In the genomic region with DNA sequence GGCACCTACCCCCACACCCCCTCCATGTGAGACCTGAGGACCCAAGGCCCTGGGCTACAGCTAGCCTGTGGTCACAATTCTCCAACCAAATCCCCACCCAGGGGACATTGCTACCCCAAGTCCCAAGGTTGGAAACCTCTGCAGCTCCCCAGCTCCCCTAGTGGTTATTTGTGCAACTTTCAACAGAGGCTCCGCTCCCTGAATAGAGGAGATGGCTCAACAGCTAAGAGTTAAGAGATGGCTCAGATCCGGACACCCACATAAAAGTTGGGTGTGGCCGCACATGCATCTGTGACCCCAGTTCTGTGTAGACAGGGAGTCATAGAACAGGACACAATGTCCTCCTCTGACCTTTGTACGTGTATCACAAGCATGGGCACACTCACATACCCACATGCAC, we compare ENCODE assay signal across 9 mouse cellular contexts. TPM values are rescaled to one million over a fixed set of nuclear protein-coding genes. Genes with fewer than 3 reads are reported as not detected.
DNase-seq lines count a peak whose midpoint lies in the region; ATAC-seq and TF ChIP-seq lines count a peak whose summit lies in the region.
"Had no signal": no experiment of that assay in that cellular context is flagged by ENCODE, and none has a peak within 500 bp of the region (broad histone marks: within the 10 kb centered on the region; RNA-seq: fewer than 3 reads in every experiment).

No protein-coding gene starts in this region.

- no peak overlapping the region for H3K4me2 ChIP-seq in heart, postnatal 0 days (ENCODE audit: low read depth, low read length)
- H3K4me2 ChIP-seq in heart, embryonic 12.5 days = no peak overlapping the region
- H3K4me2 ChIP-seq in liver, embryonic 15.5 days = 0 out of 2 replicates have a peak overlapping the region, but pooled peaks have one; percentile 19
- H3K4me2 ChIP-seq: limb, embryonic 12.5 days had no signal

- H3K9me3 ChIP-seq in heart, postnatal 0 days (replicated peaks; ENCODE audit: control insufficient read depth, low read length) = no peaks in the 10 kb centered on the region
- H3K9me3 ChIP-seq in heart, embryonic 12.5 days (replicated peaks) = no peaks in the 10 kb centered on the region
- H3K9me3 ChIP-seq in liver, embryonic 15.5 days (replicated peaks) = no peaks in the 10 kb centered on the region
- H3K9me3 ChIP-seq: limb, embryonic 12.5 days had no signal

- no peak for DNase-seq in heart, postnatal 0 days (ENCODE audit: low spot score)
- DNase-seq in A20 (ENCODE audit: low read depth, low spot score) (peak; percentile 21), R1 (ENCODE audit: low read depth, low spot score) (peak; percentile 65)
- DNase-seq in left cerebral cortex, postnatal 14 days (ENCODE audit: low spot score in 2 of 2) = no peak
- no peak for DNase-seq in gastrocnemius, adult 18-20 months (ENCODE audit: low spot score)

- H3K27me3 ChIP-seq in heart, postnatal 0 days (ENCODE audit: control insufficient read depth, insufficient read depth, low read length) = no peaks in the 10 kb centered on the region
- H3K27me3 ChIP-seq in heart, embryonic 12.5 days (replicated peaks) = no peaks in the 10 kb centered on the region
- H3K27me3 ChIP-seq in liver, embryonic 15.5 days = no peaks in the 10 kb centered on the region
- H3K27me3 ChIP-seq: limb, embryonic 12.5 days had no signal

- no peak for ATAC-seq in heart, postnatal 0 days (ENCODE audit: insufficient read depth, low read depth)
- no peak for ATAC-seq in heart, embryonic 12.5 days (ENCODE audit: insufficient number of reproducible peaks, low FRiP score)
- peak; percentile 51 for ATAC-seq in liver, embryonic 15.5 days (ENCODE audit: insufficient read depth)
- ATAC-seq in cerebellum, adult (ENCODE audit: insufficient number of reproducible peaks, low FRiP score, low TSS enrichment) = no peak; the same call in 1 of the 2 replicates

- H3K36me3 ChIP-seq in heart, postnatal 0 days (replicated peaks; ENCODE audit: control insufficient read depth, insufficient read depth, low read length) = no peaks in the 10 kb centered on the region
- peaks cover 3% of the 10 kb centered on the region; the same call in 1 of the 2 replicates for H3K36me3 ChIP-seq in heart, embryonic 12.5 days
- H3K36me3 ChIP-seq in liver, embryonic 15.5 days (replicated peaks) = no peaks in the 10 kb centered on the region
- H3K36me3 ChIP-seq: limb, embryonic 12.5 days had no signal

- 79% methylated on average over 4 of the region's 4 CpGs for WGBS in heart, postnatal 0 days
- 82% methylated on average over 4 of the region's 4 CpGs for WGBS in heart, embryonic 12.5 days
- 60% methylated on average over 4 of the region's 4 CpGs for WGBS in liver, embryonic 15.5 days (ENCODE audit: insufficient replicate concordance)

- H3K9ac ChIP-seq in heart, postnatal 0 days (replicated peaks; ENCODE audit: low read depth, low read length) = no peak overlapping the region
- H3K9ac ChIP-seq in heart, embryonic 12.5 days = no peak overlapping the region
- H3K9ac ChIP-seq in liver, embryonic 15.5 days = no peak overlapping the region
- H3K9ac ChIP-seq: limb, embryonic 12.5 days had no signal

- intact Hi-C loops in left cerebral cortex, postnatal 14 days (cut with DNase I) = no loop called here

- no peak overlapping the region for H3K4me3 ChIP-seq in heart, postnatal 0 days (ENCODE audit: low read depth, low read length)
- no peak overlapping the region for H3K4me3 ChIP-seq in heart, embryonic 12.5 days
- no peak overlapping the region for H3K4me3 ChIP-seq in liver, embryonic 15.5 days (replicated peaks)
- H3K4me3 ChIP-seq: limb, embryonic 12.5 days had no signal

- no peak for TF ChIP-seq EP300 in heart, postnatal 0 days (IDR thresholded peaks at IDR 0.05; ENCODE audit: low read depth)

- TF ChIP-seq CTCF in heart, postnatal 0 days (IDR thresholded peaks at IDR 0.05; ENCODE audit: low read depth) = peak; percentile 51

- no peak overlapping the region for H3K27ac ChIP-seq in heart, postnatal 0 days (ENCODE audit: low read depth)
- no peak overlapping the region for H3K27ac ChIP-seq in heart, embryonic 12.5 days (ENCODE audit: poor library complexity, severe bottlenecking)
- H3K27ac ChIP-seq in liver, embryonic 15.5 days (replicated peaks) = peak overlapping the region; percentile 6; the same call in 1 of the 2 replicates
- H3K27ac ChIP-seq: limb, embryonic 12.5 days had no signal

- H3K4me1 ChIP-seq in heart, postnatal 0 days (ENCODE audit: control insufficient read depth, insufficient read depth) = peaks cover 75% of the 10 kb centered on the region
- peaks cover 90% of the 10 kb centered on the region for H3K4me1 ChIP-seq in heart, embryonic 12.5 days (replicated peaks)
- H3K4me1 ChIP-seq in liver, embryonic 15.5 days (replicated peaks) = peaks cover 71% of the 10 kb centered on the region

RNA-seq across cellular contexts. Expression of a gene that starts 33.8 kb away (rescaled TPM):
- 62.9 and 68.3 TPM in 2 replicates for total RNA-seq in heart, postnatal 0 days (2014; rRNA removed; ENCODE audit: low replicate concordance)
- polyA plus RNA-seq in heart, postnatal 0 days (2015; fragmentation: Nextera tagmentation; extraction: Ambion mirVana) = 22.6 and 26.7 TPM in 2 replicates
- 52.9 and 55.6 TPM in 2 replicates for polyA plus RNA-seq in heart, embryonic 12.5 days (2016; fragmentation: Nextera tagmentation; extraction: Ambion mirVana)
- polyA plus RNA-seq in liver, embryonic 15.5 days (2015; fragmentation: Nextera tagmentation; extraction: Ambion mirVana) = 27.0 and 29.3 TPM in 2 replicates
- total RNA-seq in left cerebral cortex, postnatal 14 days (2021) = 10 to 100 TPM; 49.5 to 50.0 TPM
- total RNA-seq in gastrocnemius, adult 18-20 months (2021) = 10 to 100 TPM; 27.9 to 31.2 TPM

Comparison
In these comparisons a context has a peak if more than half of its experiments do, and no peak if none do; other contexts are left out.
1. DNase-seq: peak in A20 (single experiment) and R1 (single experiment); none in heart, postnatal 0 days (single experiment), left cerebral cortex, postnatal 14 days (0 of 2) and gastrocnemius, adult 18-20 months (single experiment).